Mouse (Mus musculus) liver, embryonic 13.5 days (tissue): ENCODE data around the gene Eif3i. TPM values are rescaled to one million over a fixed set of nuclear protein-coding genes. Genes with fewer than 3 reads are reported as not detected.

Experiments
- ATAC-seq: fragments of 200-750 bp; cut with Nextera tagmentation; 2 replicates; pipeline ENCODE4 v1.8.0; 2017; ENCODE audit warnings: low read depth, mild to moderate bottlenecking, moderate number of reproducible peaks, moderate library complexity
- DNase-seq: peaks from one replicate; pipeline ENCODE4 v3.0.0; 2022
- H3K27ac ChIP-seq: fragments of 300-500 bp; sonication (generic); 2 replicates; pipeline ENCODE4 v1.5.1; 2015; ENCODE audit warnings: moderate library complexity, mild to moderate bottlenecking, inconsistent platforms
- H3K27me3 ChIP-seq: fragments of 300-500 bp; sonication (generic); 2 replicates; pipeline ENCODE4 v1.6.1; 2015; ENCODE audit warnings: mild to moderate bottlenecking, inconsistent platforms
- H3K36me3 ChIP-seq: fragments of 300-500 bp; sonication (generic); 2 replicates; pipeline ENCODE4 v1.6.1; 2015; ENCODE audit warnings: mild to moderate bottlenecking, inconsistent platforms
- H3K4me1 ChIP-seq: fragments of 300-500 bp; sonication (generic); replicated peaks from 2 replicates; pipeline ENCODE4 v1.6.1; 2015; ENCODE audit warnings: inconsistent platforms
- H3K4me2 ChIP-seq: fragments of 300-500 bp; sonication (generic); 2 replicates; pipeline ENCODE4 v1.6.1; 2015; ENCODE audit warnings: inconsistent platforms, mild to moderate bottlenecking, moderate library complexity
- H3K4me3 ChIP-seq: fragments of 300-500 bp; sonication (generic); replicated peaks from 2 replicates; pipeline ENCODE4 v1.5.1; 2015; ENCODE audit warnings: mild to moderate bottlenecking, inconsistent platforms
- H3K9ac ChIP-seq: fragments of 300-500 bp; sonication (generic); 2 replicates; pipeline ENCODE4 v1.6.1; 2015; ENCODE audit warnings: mild to moderate bottlenecking, inconsistent platforms
- H3K9me3 ChIP-seq: fragments of 300-500 bp; sonication (generic); replicated peaks from 2 replicates; pipeline ENCODE4 v1.6.1; 2016; ENCODE audit warnings: inconsistent platforms
- WGBS: fragments of 180-500 bp; shearing (Covaris S2); methylation state at CpG from one replicate; pipeline ENCODE4 v1.1.7; 2015; ENCODE audit not compliant: insufficient replicate concordance; 5-methylcytosine and 5-hydroxymethylcytosine counted together
- polyA plus RNA-seq: library from polyadenylated mRNA; unstranded; fragments of >200 nt; fragmentation: Nextera tagmentation; extraction: Ambion mirVana; gene quantifications from 2 replicates; pipeline ENCODE4 v1.2.1, GENCODE M21; 2015

The Eif3i gene
- polyA plus RNA-seq, 1 experiment from 2014 or later = 222 TPM

- no peaks in the 10 kb centered on the region for H3K9me3 ChIP-seq
- peak within 1 kb of the TSS; percentile 89 for H3K9ac ChIP-seq
- 3% methylated on average over 44 of the region's 44 CpGs for WGBS
- ATAC-seq (peak; percentile 90), DNase-seq (peak; percentile 90)
- peak within 1 kb of the TSS; percentile 71 for H3K4me3 ChIP-seq
- no peaks in the 10 kb centered on the region for H3K27me3 ChIP-seq
- peaks cover 46% of the 10 kb centered on the region for H3K4me1 ChIP-seq
- peak within 1 kb of the TSS; percentile 89 for H3K4me2 ChIP-seq
- H3K27ac ChIP-seq = peak within 1 kb of the TSS; percentile 81
- peaks cover 16% of the 10 kb centered on the region for H3K36me3 ChIP-seq
These were observed 18.6 kb upstream of the Eif3i start, which contains the start of gene Iqcc for GRCm38 (mm10) chr4:129618786-129619691. Gene Iqcc (minus strand): TSS chr4:129619099.

- WGBS = 87% methylated on average over 5 of the region's 5 CpGs
- Histone ChIP-seq H3K4me2 (peak overlapping the region; percentile 89), H3K27me3 (no peaks in the 10 kb centered on the region), H3K27ac (no peak overlapping the region), H3K36me3 (peaks cover 16% of the 10 kb centered on the region), H3K9me3 (no peaks in the 10 kb centered on the region), H3K9ac (peak overlapping the region; percentile 89), H3K4me1 (peaks cover 36% of the 10 kb centered on the region), H3K4me3 (peak overlapping the region; percentile 71)
- ATAC-seq = no peak
- no peak for DNase-seq
These were observed 17.6 kb upstream of the Eif3i start for GRCm38 (mm10) chr4:129618031-129618430.

GRCm38 (mm10) chr4:129617121-129617641 is 16.7 kb upstream of the Eif3i start:
- Histone ChIP-seq H3K4me1 (peaks cover 28% of the 10 kb centered on the region), H3K9me3 (no peaks in the 10 kb centered on the region), H3K9ac (no peak overlapping the region), H3K4me2 (0 out of 2 replicates have a peak overlapping the region, but pooled peaks have one; percentile 89), H3K4me3 (0 out of 2 replicates have a peak overlapping the region, but pooled peaks have one; percentile 71), H3K27me3 (no peaks in the 10 kb centered on the region), H3K27ac (no peak overlapping the region), H3K36me3 (peaks cover 16% of the 10 kb centered on the region)
- DNase-seq = no peak
- ATAC-seq = no peak
- 87% methylated on average over 7 of the region's 7 CpGs for WGBS

GRCm38 (mm10) chr4:129616631-129617030 is 16.2 kb upstream of the Eif3i start:
- H3K9me3 ChIP-seq = no peaks in the 10 kb centered on the region
- WGBS = 81% methylated on average over 3 of the region's 3 CpGs

GRCm38 (mm10) chr4:129615801-129616290 is 15.4 kb upstream of the Eif3i start:
- H3K4me2 ChIP-seq = no peak overlapping the region
- peaks cover 21% of the 10 kb centered on the region for H3K4me1 ChIP-seq
- WGBS = 80% methylated on average over 9 of the region's 9 CpGs
- H3K27ac ChIP-seq = no peak overlapping the region
- H3K9ac ChIP-seq = no peak overlapping the region
- ATAC-seq (no peak), DNase-seq (no peak)
- no peak overlapping the region for H3K4me3 ChIP-seq
- H3K36me3 ChIP-seq = peaks cover 16% of the 10 kb centered on the region
- no peaks in the 10 kb centered on the region for H3K27me3 ChIP-seq
- H3K9me3 ChIP-seq = no peaks in the 10 kb centered on the region

More at GRCm38 (mm10) chr4:129616631-129617030, 16.2 kb upstream of the Eif3i start:
- Histone ChIP-seq H3K27me3 (no peaks in the 10 kb centered on the region), H3K4me1 (peaks cover 27% of the 10 kb centered on the region), H3K36me3 (peaks cover 16% of the 10 kb centered on the region), H3K9ac (no peak overlapping the region), H3K4me2 (no peak overlapping the region), H3K4me3 (no peak overlapping the region), H3K27ac (no peak overlapping the region)
- no peak for DNase-seq
- ATAC-seq = no peak

- no peak within 1 kb of the TSS for H3K4me3 ChIP-seq
- H3K36me3 ChIP-seq = peaks cover 29% of the 10 kb centered on the region
- no peak within 1 kb of the TSS for H3K27ac ChIP-seq
- no peak within 1 kb of the TSS for H3K4me2 ChIP-seq
- H3K4me1 ChIP-seq = peaks cover 21% of the 10 kb centered on the region
- 79% methylated on average over 6 of the region's 6 CpGs for WGBS
- H3K9me3 ChIP-seq = no peaks in the 10 kb centered on the region
- H3K9ac ChIP-seq = no peak within 1 kb of the TSS
- no peaks in the 10 kb centered on the region for H3K27me3 ChIP-seq
- ATAC-seq (no peak), DNase-seq (no peak)
These were observed 13.6 kb upstream of the Eif3i start, which contains the start of gene Dcdc2b for GRCm38 (mm10) chr4:129614093-129614492. Gene Dcdc2b (minus strand): TSS chr4:129614257.

GRCm38 (mm10) chr4:129610472-129610871 is 10.0 kb upstream of the Eif3i start:
- Histone ChIP-seq H3K4me2 (no peak overlapping the region), H3K4me3 (no peak overlapping the region), H3K9ac (no peak overlapping the region), H3K36me3 (peaks cover 43% of the 10 kb centered on the region), H3K27ac (no peak overlapping the region), H3K4me1 (peaks cover 18% of the 10 kb centered on the region), H3K27me3 (no peaks in the 10 kb centered on the region), H3K9me3 (no peaks in the 10 kb centered on the region)
- DNase-seq (no peak), ATAC-seq (no peak)
- WGBS = 67% methylated on average over 4 of the region's 4 CpGs

- WGBS = 80% methylated on average over 4 of the region's 4 CpGs
- no peaks in the 10 kb centered on the region for H3K9me3 ChIP-seq
- peaks cover 18% of the 10 kb centered on the region for H3K4me1 ChIP-seq
- ATAC-seq = no peak
- no peak overlapping the region for H3K27ac ChIP-seq
- H3K9ac ChIP-seq = no peak overlapping the region
- no peak overlapping the region for H3K4me2 ChIP-seq
- H3K4me3 ChIP-seq = no peak overlapping the region
- DNase-seq = no peak
- no peaks in the 10 kb centered on the region for H3K27me3 ChIP-seq
- peaks cover 46% of the 10 kb centered on the region for H3K36me3 ChIP-seq
These were observed 9.6 kb upstream of the Eif3i start for GRCm38 (mm10) chr4:129610026-129610425.

GRCm38 (mm10) chr4:129609139-129609631 is 8.7 kb upstream of the Eif3i start:
- Histone ChIP-seq H3K36me3 (peaks cover 55% of the 10 kb centered on the region), H3K4me3 (no peak overlapping the region), H3K4me2 (no peak overlapping the region), H3K9me3 (no peaks in the 10 kb centered on the region), H3K9ac (no peak overlapping the region), H3K27ac (peak overlapping the region; percentile 47; the same call in 1 of the 2 replicates), H3K27me3 (no peaks in the 10 kb centered on the region), H3K4me1 (peaks cover 18% of the 10 kb centered on the region)
- WGBS = 72% methylated on average over 12 of the region's 12 CpGs
- ATAC-seq (no peak), DNase-seq (no peak)

GRCm38 (mm10) chr4:129608426-129609025 is 8.1 kb upstream of the Eif3i start:
- Histone ChIP-seq H3K9me3 (no peaks in the 10 kb centered on the region), H3K36me3 (peaks cover 61% of the 10 kb centered on the region), H3K4me1 (peaks cover 22% of the 10 kb centered on the region), H3K27me3 (no peaks in the 10 kb centered on the region), H3K4me2 (no peak overlapping the region), H3K9ac (peak overlapping the region; percentile 11; the same call in 1 of the 2 replicates), H3K4me3 (no peak overlapping the region), H3K27ac (peak overlapping the region; percentile 73)
- ATAC-seq (peak; percentile 94), DNase-seq (peak; percentile 75)
- 35% methylated on average over 7 of the region's 7 CpGs for WGBS

GRCm38 (mm10) chr4:129588865-129589264 is 11.6 kb downstream of the Eif3i start:
- Histone ChIP-seq H3K27ac (peak overlapping the region; percentile 86), H3K4me1 (peaks cover 56% of the 10 kb centered on the region), H3K9ac (peak overlapping the region; percentile 42), H3K4me3 (no peak overlapping the region; the same call in 1 of the 2 replicates), H3K36me3 (peaks cover 36% of the 10 kb centered on the region), H3K4me2 (peak overlapping the region; percentile 48), H3K9me3 (no peaks in the 10 kb centered on the region), H3K27me3 (no peaks in the 10 kb centered on the region)
- DNase-seq = peak; percentile 38
- peak; percentile 81 for ATAC-seq
- WGBS = 38% methylated on average over 4 of the region's 4 CpGs
